Mouse (Mus musculus): ENCODE data around the gene Dynlt3. TPM values are rescaled to one million over a fixed set of nuclear protein-coding genes. Genes with fewer than 3 reads are reported as not detected.
"Not testable (repeated sequence)": the region's sequence is repeated elsewhere in the genome, so short reads cannot be mapped to it uniquely, and the experiment has no call there.

Gene Dynlt3
- 1.1 and 2.1 TPM in 2 replicates for polyA plus RNA-seq (2012; rRNA removed)

DNA sequence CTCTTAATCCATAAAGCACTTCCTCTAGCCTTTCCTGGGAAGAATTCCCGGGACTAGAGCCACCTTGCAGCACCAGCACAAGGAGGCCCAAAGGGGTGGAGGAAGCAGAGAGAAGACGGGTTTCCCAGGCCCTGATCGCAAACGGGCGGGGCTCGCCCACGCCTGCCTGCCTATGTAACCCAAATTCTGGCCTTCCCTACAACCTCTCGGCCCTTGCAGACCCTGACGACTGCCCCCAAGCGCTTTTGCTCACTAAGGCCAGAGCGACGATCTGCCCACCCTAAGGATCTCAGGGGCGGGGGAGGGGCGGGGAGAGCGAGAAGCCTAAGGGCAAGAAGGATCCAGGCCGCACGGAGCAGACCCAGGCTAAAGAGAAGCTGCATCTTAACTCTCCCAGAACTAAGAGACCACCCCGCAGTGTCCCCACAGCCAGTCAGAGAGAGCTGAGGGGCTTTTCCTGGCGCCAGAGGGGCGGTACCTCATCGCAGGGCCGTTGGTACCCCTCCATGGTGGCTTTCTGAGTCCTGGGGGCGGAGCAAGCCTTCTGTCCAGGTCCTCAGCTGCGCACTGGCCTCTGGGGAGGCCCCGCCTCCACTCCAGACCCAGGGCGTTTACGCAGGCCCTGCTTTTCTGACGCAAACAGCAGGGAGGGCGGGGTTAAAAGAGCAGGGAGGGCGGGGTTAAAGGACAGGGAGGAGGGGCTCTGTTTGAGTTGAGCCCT is at the start of gene Dynlt3:
Gene Dynlt3 (minus strand): TSS at position 613 of the 721 bp plus-strand sequence.
- peak within 1 kb of the TSS; percentile 99 for H3K4me3 ChIP-seq (ENCODE audit: low read depth, low read length)
- 8% methylated on average over 28 of the region's 30 CpGs for WGBS
- H3K36me3 ChIP-seq (ENCODE audit: control insufficient read depth, insufficient read depth, low read length) = no peaks in the 10 kb centered on the region
- peak within 1 kb of the TSS; percentile 34 for H3K27ac ChIP-seq (ENCODE audit: insufficient read depth, low read depth, low read length)
- no peaks in the 10 kb centered on the region for H3K27me3 ChIP-seq (ENCODE audit: control insufficient read depth, insufficient read depth, low read length)
- H3K4me1 ChIP-seq (ENCODE audit: control insufficient read depth, insufficient read depth, insufficient read length, low read length) = no peaks in the 10 kb centered on the region
- no peak for TF ChIP-seq CTCF (IDR thresholded peaks at IDR 0.05; ENCODE audit: extremely low read depth, insufficient read length, insufficient replicate concordance, low read depth, low read length)
- peak; percentile 54; the same call in 1 of the 2 replicates for TF ChIP-seq POLR2A (IDR thresholded peaks at IDR 0.05; ENCODE audit: low read depth, low read length)

DNA sequence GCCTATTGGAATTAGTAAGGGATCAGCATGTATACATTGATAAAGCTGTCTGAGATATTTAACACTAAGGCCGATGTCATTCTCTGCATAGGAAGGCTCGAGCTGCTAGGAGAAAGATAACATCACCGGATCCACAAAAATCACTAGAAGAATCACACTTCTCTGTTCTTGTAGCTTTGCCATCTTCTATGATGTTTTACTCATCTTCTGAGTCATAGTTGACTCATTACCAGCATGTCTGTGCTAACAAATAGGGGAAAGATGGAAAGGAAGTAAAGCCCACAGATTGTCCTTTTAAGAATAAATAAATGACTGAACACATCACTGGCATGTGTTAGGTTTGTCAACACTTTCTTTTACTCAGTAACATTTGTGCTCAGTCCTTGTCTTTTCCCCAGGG is 37.0 kb upstream of the Dynlt3 start:
- Histone ChIP-seq H3K27ac (ENCODE audit: insufficient read depth, low read depth, low read length) (no peak overlapping the region), H3K4me3 (ENCODE audit: low read depth, low read length) (no peak overlapping the region), H3K36me3 (ENCODE audit: control insufficient read depth, insufficient read depth, low read length) (no peaks in the 10 kb centered on the region), H3K27me3 (ENCODE audit: control insufficient read depth, insufficient read depth, low read length) (no peaks in the 10 kb centered on the region), H3K4me1 (ENCODE audit: control insufficient read depth, insufficient read depth, insufficient read length, low read length) (no peaks in the 10 kb centered on the region)
- TF ChIP-seq CTCF (IDR thresholded peaks at IDR 0.05; ENCODE audit: extremely low read depth, insufficient read length, insufficient replicate concordance, low read depth, low read length) = no peak
- no peak for TF ChIP-seq POLR2A (IDR thresholded peaks at IDR 0.05; ENCODE audit: low read depth, low read length)
- 77% methylated on average over 3 of the region's 3 CpGs for WGBS

DNA sequence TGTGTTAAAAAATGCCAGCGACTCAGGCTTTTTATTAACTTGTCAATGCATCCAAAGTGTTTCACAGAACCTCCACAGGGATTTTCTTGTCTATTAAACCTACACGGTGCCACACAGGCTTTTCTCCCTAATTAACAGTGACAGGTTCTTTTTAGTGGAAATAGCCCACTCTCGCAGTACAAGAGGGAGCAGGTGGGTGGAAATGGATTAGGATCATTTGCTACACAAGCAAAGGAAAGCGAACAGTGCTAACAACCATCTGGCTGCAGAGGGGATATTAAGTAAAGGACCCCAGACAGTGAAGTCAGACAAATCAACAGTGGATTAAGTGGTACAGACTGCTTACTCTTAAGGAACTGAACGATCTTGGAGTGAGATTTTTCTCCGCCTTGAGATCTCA is 33.2 kb upstream of the Dynlt3 start:
- WGBS = 77% methylated on average over 6 of the region's 6 CpGs

GRCm38 (mm10) chrX:9672040-9672439 is 9.2 kb upstream of the Dynlt3 start:
- Histone ChIP-seq H3K4me1 (ENCODE audit: control insufficient read depth, insufficient read depth, insufficient read length, low read length) (no peaks in the 10 kb centered on the region), H3K36me3 (ENCODE audit: control insufficient read depth, insufficient read depth, low read length) (no peaks in the 10 kb centered on the region), H3K4me3 (ENCODE audit: low read depth, low read length) (no peak overlapping the region), H3K27ac (ENCODE audit: insufficient read depth, low read depth, low read length) (no peak overlapping the region), H3K27me3 (ENCODE audit: control insufficient read depth, insufficient read depth, low read length) (no peaks in the 10 kb centered on the region)
- WGBS = 70% methylated on average over 1 of the region's 1 CpGs
- TF ChIP-seq POLR2A (IDR thresholded peaks at IDR 0.05; ENCODE audit: low read depth, low read length) = no peak
- no peak for TF ChIP-seq CTCF (IDR thresholded peaks at IDR 0.05; ENCODE audit: extremely low read depth, insufficient read length, insufficient replicate concordance, low read depth, low read length)

More for the DNA sequence above, 33.2 kb upstream of the Dynlt3 start:
- no peak overlapping the region for H3K4me3 ChIP-seq (ENCODE audit: low read depth, low read length)
- H3K27me3 ChIP-seq (ENCODE audit: control insufficient read depth, insufficient read depth, low read length) = no peaks in the 10 kb centered on the region
- no peak overlapping the region for H3K27ac ChIP-seq (ENCODE audit: insufficient read depth, low read depth, low read length)
- H3K36me3 ChIP-seq (ENCODE audit: control insufficient read depth, insufficient read depth, low read length) = no peaks in the 10 kb centered on the region
- TF ChIP-seq CTCF (IDR thresholded peaks at IDR 0.05; ENCODE audit: extremely low read depth, insufficient read length, insufficient replicate concordance, low read depth, low read length) = no peak
- no peak for TF ChIP-seq POLR2A (IDR thresholded peaks at IDR 0.05; ENCODE audit: low read depth, low read length)
- no peaks in the 10 kb centered on the region for H3K4me1 ChIP-seq (ENCODE audit: control insufficient read depth, insufficient read depth, insufficient read length, low read length)

DNA sequence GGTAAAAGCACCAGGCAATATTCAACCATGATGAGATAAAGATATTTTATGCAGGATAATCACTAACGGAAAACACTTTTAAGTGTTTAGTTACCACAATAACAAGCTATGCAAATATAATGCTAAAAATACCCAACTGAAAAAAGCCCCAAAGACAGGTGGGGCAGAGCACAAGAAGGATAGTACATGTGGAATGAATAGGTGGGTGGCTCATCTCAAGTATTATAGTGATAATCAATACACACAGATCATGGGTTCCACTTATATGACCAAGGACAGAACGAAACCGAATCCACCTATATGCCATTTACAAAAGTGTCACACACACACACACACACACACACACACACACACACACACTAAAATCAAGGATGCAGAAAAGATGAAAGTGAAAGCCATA is 8.6 kb upstream of the Dynlt3 start:
- H3K27me3 ChIP-seq (ENCODE audit: control insufficient read depth, insufficient read depth, low read length) = no peaks in the 10 kb centered on the region
- no peak overlapping the region for H3K4me3 ChIP-seq (ENCODE audit: low read depth, low read length)
- TF ChIP-seq POLR2A (IDR thresholded peaks at IDR 0.05; ENCODE audit: low read depth, low read length) = no peak
- no peak for TF ChIP-seq CTCF (IDR thresholded peaks at IDR 0.05; ENCODE audit: extremely low read depth, insufficient read length, insufficient replicate concordance, low read depth, low read length)
- WGBS = 75% methylated on average over 3 of the region's 3 CpGs
- H3K36me3 ChIP-seq (ENCODE audit: control insufficient read depth, insufficient read depth, low read length) = no peaks in the 10 kb centered on the region
- no peaks in the 10 kb centered on the region for H3K4me1 ChIP-seq (ENCODE audit: control insufficient read depth, insufficient read depth, insufficient read length, low read length)
- no peak overlapping the region for H3K27ac ChIP-seq (ENCODE audit: insufficient read depth, low read depth, low read length)

- WGBS = 67% methylated on average over 3 of the region's 3 CpGs
- Histone ChIP-seq H3K27ac (ENCODE audit: insufficient read depth, low read depth, low read length) (no peak overlapping the region), H3K4me3 (ENCODE audit: low read depth, low read length) (no peak overlapping the region), H3K4me1 (ENCODE audit: control insufficient read depth, insufficient read depth, insufficient read length, low read length) (no peaks in the 10 kb centered on the region), H3K27me3 (ENCODE audit: control insufficient read depth, insufficient read depth, low read length) (no peaks in the 10 kb centered on the region), H3K36me3 (ENCODE audit: control insufficient read depth, insufficient read depth, low read length) (0 out of 2 replicates have a peak, but pooled peaks cover 4% of the 10 kb centered on the region)
- TF ChIP-seq CTCF (IDR thresholded peaks at IDR 0.05; ENCODE audit: extremely low read depth, insufficient read length, insufficient replicate concordance, low read depth, low read length) (no peak), POLR2A (IDR thresholded peaks at IDR 0.05; ENCODE audit: low read depth, low read length) (no peak)
These were observed 10.0 kb downstream of the Dynlt3 start for GRCm38 (mm10) chrX:9652806-9653205.

GRCm38 (mm10) chrX:9640594-9640993 is 22.2 kb downstream of the Dynlt3 start:
- H3K4me1 ChIP-seq (ENCODE audit: control insufficient read depth, insufficient read depth, insufficient read length, low read length); H3K4me3 ChIP-seq (ENCODE audit: low read depth, low read length); H3K36me3 ChIP-seq (ENCODE audit: control insufficient read depth, insufficient read depth, low read length); H3K27me3 ChIP-seq (ENCODE audit: control insufficient read depth, insufficient read depth, low read length); H3K27ac ChIP-seq (ENCODE audit: insufficient read depth, low read depth, low read length): not testable (repeated sequence)
- WGBS = 78% methylated on average over 5 of the region's 5 CpGs

DNA sequence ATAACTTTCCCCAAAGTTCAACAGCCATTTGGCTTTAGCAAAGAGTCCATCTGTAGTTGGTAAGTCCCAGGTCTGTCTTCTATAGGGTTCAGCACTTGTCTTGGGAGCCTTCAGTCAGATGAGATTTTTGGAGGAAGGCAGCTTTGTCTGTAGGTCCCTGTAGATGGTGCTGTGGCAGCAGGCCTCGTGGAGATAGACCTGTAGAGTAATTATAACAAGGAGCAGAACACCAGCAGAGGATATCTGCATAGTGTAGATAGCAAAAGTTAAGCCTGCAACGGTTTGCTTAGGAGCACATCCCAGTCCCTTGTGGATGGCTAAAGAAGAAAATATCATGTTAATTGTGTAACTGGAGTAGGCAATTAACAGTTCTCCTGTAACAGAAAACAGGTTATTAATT is 22.7 kb downstream of the Dynlt3 start:
- H3K4me1 ChIP-seq (ENCODE audit: control insufficient read depth, insufficient read depth, insufficient read length, low read length); H3K27me3 ChIP-seq (ENCODE audit: control insufficient read depth, insufficient read depth, low read length); H3K27ac ChIP-seq (ENCODE audit: insufficient read depth, low read depth, low read length); H3K36me3 ChIP-seq (ENCODE audit: control insufficient read depth, insufficient read depth, low read length); H3K4me3 ChIP-seq (ENCODE audit: low read depth, low read length): not testable (repeated sequence)
- 37% methylated on average over 2 of the region's 2 CpGs for WGBS

Other genes with a start within 250 kb of the Dynlt3 start
- gene Cybb, start 175.2 kb downstream of the Dynlt3 start, polyA plus RNA-seq (2012; rRNA removed) = 0.51 and 0.75 TPM in 2 replicates
- gene H2al1o, start 90.6 kb downstream of the Dynlt3 start, polyA plus RNA-seq (2012; rRNA removed) = not detected in 2 replicates
- gene Hypm, start 183.9 kb upstream of the Dynlt3 start, polyA plus RNA-seq (2012; rRNA removed) = not detected in 2 replicates
- gene H2al3, start 186.7 kb upstream of the Dynlt3 start, polyA plus RNA-seq (2012; rRNA removed) = not detected in 2 replicates
- 0.10 and 0.16 TPM in 2 replicates for gene Sytl5, start 222.6 kb upstream of the Dynlt3 start, polyA plus RNA-seq (2012; rRNA removed)

All from small intestine, adult 2 months (tissue).